Mouse (Mus musculus) splenic B cell, adult 2 months (primary cell): ENCODE results near the gene Tle2.

Source experiments
- DNase-seq: peaks from one replicate; pipeline ENCODE4 v3.0.0-alpha.2; 2011; ENCODE audit warnings: low read depth, low spot score
- H3K27me3 ChIP-seq: 2 replicates; pipeline ENCODE4 v1.6.1; 2012; ENCODE audit warnings: mild to moderate bottlenecking, low read length, moderate library complexity, mixed read lengths; ENCODE audit not compliant: control insufficient read depth, poor library complexity, insufficient read depth, severe bottlenecking
- H3K36me3 ChIP-seq: 2 replicates; pipeline ENCODE4 v1.6.1; 2012; ENCODE audit warnings: mild to moderate bottlenecking, low read length, moderate library complexity, mixed read lengths; ENCODE audit not compliant: control insufficient read depth, poor library complexity, insufficient read depth, severe bottlenecking

Tle2 gene

GRCm38 (mm10) chr10:81579967-81580366 lies 5.6 kb downstream of the Tle2 start:
- DNase-seq: peak; percentile 47
- no peaks in the 10 kb centered on the region for H3K27me3 ChIP-seq
- no peaks in the 10 kb centered on the region for H3K36me3 ChIP-seq

- H3K27me3 ChIP-seq: no peaks in the 10 kb centered on the region
- DNase-seq: peak; percentile 59
- H3K36me3 ChIP-seq: no peaks in the 10 kb centered on the region
Observed at GRCm38 (mm10) chr10:81580441-81581070, 6.2 kb downstream of the Tle2 start.

DNA sequence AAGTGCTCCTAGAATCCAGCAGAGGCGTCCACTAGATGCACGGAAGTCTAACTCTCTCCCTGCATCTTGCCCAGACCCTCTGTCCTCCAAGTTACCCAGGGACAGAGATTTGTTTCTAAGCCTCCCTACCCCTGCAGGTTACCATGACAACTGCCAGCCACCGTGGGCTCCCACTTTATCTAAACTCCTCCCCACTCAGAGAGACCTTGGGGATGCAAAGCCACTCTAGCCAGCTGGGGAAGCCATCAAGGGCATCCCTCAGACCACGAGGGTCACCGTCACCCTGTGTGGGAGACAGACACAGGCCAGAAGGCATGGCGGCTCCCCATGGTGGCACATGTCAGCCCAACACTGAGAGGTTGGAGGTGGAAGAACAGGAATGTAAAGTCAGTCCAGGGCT lies 9.0 kb downstream of the Tle2 start:
- H3K27me3 ChIP-seq: no peaks in the 10 kb centered on the region
- no peaks in the 10 kb centered on the region for H3K36me3 ChIP-seq
- no peak for DNase-seq

DNA sequence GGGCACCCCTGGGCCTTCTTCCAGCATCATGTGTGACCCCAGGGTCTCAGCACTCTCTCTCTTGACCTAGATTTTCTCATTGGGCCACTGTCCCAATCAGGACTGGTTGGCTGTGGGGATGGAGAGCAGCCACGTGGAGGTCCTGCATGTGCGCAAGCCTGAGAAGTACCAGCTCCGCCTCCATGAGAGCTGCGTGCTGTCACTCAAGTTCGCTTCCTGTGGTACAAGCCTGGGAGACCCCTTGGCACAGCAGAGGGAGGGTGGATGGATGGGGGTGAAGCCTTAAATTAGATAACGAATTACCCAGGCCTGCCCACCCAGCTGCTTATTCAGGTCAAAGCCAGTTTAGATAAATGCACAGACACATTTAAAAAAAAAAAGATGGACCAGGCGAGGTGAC lies 14.4 kb downstream of the Tle2 start:
- no peaks in the 10 kb centered on the region for H3K27me3 ChIP-seq

GRCm38 (mm10) chr10:81591846-81592245 lies 17.5 kb downstream of the Tle2 start:
- H3K27me3 ChIP-seq: no peaks in the 10 kb centered on the region
- H3K36me3 ChIP-seq: no peaks in the 10 kb centered on the region
- DNase-seq: no peak

More for the DNA sequence above, 14.4 kb downstream of the Tle2 start:
- H3K36me3 ChIP-seq: no peaks in the 10 kb centered on the region
- DNase-seq: no peak

- no peak for DNase-seq
- H3K36me3 ChIP-seq: no peaks in the 10 kb centered on the region
Observed at GRCm38 (mm10) chr10:81592631-81593030, 18.3 kb downstream of the Tle2 start.

DNA sequence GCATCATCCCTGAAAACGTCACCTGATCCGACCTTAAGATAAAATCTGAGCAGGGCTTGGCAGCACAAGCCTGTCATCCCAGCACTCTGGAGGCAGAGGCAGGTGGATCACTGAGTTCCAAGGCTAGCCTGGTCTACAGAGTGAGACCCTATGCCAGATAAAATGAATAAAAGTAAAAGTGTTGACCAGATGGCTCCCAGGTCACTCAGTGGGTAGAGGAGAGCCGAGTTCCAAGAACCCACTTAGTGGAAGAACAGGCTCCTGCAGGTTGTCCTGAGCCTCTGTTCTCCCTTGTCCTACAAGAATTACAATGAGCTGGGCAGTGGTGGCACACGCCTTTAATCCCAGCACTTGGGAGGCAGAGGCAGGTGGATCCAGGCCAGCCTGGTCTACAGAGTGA lies 18.9 kb downstream of the Tle2 start:
- H3K27me3 ChIP-seq: no peaks in the 10 kb centered on the region
- no peak for DNase-seq
- H3K36me3 ChIP-seq: no peaks in the 10 kb centered on the region

More at GRCm38 (mm10) chr10:81592631-81593030, 18.3 kb downstream of the Tle2 start:
- H3K27me3 ChIP-seq: no peaks in the 10 kb centered on the region

- no peaks in the 10 kb centered on the region for H3K27me3 ChIP-seq
- no peaks in the 10 kb centered on the region for H3K36me3 ChIP-seq
- DNase-seq: no peak
Observed at GRCm38 (mm10) chr10:81593935-81594334, 19.6 kb downstream of the Tle2 start.

DNA sequence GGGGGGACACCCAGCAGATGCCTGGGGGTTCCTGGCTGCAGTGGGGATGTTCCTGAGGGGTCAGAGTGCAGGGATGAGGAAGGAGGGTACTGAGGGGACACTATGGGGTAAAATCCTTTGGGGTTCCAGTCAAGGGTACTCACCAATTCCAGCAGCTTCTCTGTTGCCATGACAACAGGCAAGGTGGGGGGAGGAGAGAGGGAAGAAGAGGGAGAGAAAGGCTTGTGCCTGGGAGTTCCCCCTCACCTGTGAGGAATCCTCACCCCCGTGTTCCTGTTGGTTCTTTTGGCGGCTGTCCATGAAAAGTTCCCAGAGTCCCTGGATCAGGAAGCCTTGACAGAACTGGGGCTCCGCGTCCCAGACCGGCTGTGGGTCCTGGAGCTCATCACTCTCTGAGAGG lies 21.2 kb downstream of the Tle2 start:
- no peak for DNase-seq
- no peaks in the 10 kb centered on the region for H3K27me3 ChIP-seq
- no peaks in the 10 kb centered on the region for H3K36me3 ChIP-seq

DNA sequence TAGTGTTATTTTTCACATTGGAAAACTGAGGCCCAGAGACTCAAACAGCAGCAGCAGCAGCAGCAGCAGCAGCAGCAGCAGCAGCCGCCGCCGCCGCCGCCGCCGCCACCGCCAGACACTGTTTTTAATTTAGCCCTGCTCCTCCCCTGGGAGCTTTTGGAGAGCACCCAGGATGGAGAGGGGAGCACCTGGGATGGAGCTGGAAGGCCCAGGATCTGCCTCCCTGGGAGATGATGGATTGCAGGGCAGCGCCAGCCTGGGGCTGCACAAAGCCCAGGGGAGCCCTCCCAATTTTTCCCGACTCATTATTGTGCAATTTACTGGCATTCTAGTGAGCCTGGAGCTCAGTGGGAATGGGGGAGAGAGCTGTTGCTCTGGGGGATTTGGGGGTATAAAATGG lies 22.2 kb downstream of the Tle2 start:
- no peak for DNase-seq

GRCm38 (mm10) chr10:81597137-81597950 lies 23.0 kb downstream of the Tle2 start:
- no peaks in the 10 kb centered on the region for H3K27me3 ChIP-seq
- no peaks in the 10 kb centered on the region for H3K36me3 ChIP-seq
- no peak for DNase-seq

More for the DNA sequence above, 22.2 kb downstream of the Tle2 start:
- no peaks in the 10 kb centered on the region for H3K36me3 ChIP-seq
- no peaks in the 10 kb centered on the region for H3K27me3 ChIP-seq

DNA sequence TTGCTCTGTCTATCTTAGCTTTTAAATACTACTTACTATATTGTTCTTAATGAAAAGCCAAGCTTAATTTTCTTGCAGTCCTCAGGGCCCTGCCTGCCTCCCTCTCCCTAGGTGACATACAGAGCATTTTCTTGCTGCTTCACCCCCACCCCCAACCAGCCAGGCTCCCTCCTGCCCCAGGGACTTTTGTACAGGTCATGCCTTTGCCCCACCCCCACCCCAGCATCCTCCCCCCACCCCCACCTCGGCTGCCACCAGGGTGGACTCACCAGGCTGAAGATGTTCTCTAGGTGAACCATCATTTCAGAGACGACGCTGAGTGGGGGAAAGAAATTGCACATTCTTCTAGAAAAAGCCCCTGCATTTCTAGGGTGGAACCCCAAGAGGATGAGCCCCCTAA lies 24.0 kb downstream of the Tle2 start:
- no peaks in the 10 kb centered on the region for H3K36me3 ChIP-seq
- H3K27me3 ChIP-seq: no peaks in the 10 kb centered on the region
- no peak for DNase-seq

GRCm38 (mm10) chr10:81598871-81599270 lies 24.5 kb downstream of the Tle2 start:
- no peak for DNase-seq
- Histone ChIP-seq H3K27me3 (no peaks in the 10 kb centered on the region), H3K36me3 (no peaks in the 10 kb centered on the region)

- Histone ChIP-seq H3K36me3 (no peaks in the 10 kb centered on the region), H3K27me3 (no peaks in the 10 kb centered on the region)
- DNase-seq: no peak
Observed at GRCm38 (mm10) chr10:81599630-81600029, 25.3 kb downstream of the Tle2 start.

- H3K27me3 ChIP-seq: no peaks in the 10 kb centered on the region
- H3K36me3 ChIP-seq: no peaks in the 10 kb centered on the region
- no peak for DNase-seq
Observed at GRCm38 (mm10) chr10:81600096-81600495, 25.7 kb downstream of the Tle2 start.
